Mouse (Mus musculus) heart, postnatal 0 days (tissue): ENCODE measurements at regions not wholly inside any gene's neighbourhood (a gene's known extent, or its start where the extent isn't known, plus 50 kb on each side); places are given as distances from the start of the nearest gene placed in this dataset.

Source experiments
- ATAC-seq: fragments of 200-750 bp; cut with Nextera tagmentation; 2 replicates; pipeline ENCODE4 v1.8.0; 2017; ENCODE audit warnings: low read depth, moderate number of reproducible peaks, moderate library complexity; ENCODE audit not compliant: insufficient read depth
- DNase-seq: peaks from one replicate; pipeline ENCODE4 v3.0.0-alpha.2; 2016; ENCODE audit warnings: low spot score
- H3K27ac ChIP-seq: fragments of 300-500 bp; sonication (generic); 2 replicates; pipeline ENCODE4 v1.5.1; 2014; ENCODE audit warnings: low read depth, mild to moderate bottlenecking
- H3K27me3 ChIP-seq: fragments of 300-500 bp; sonication (generic); 2 replicates; pipeline ENCODE4 v1.6.1; 2014; ENCODE audit warnings: low read length, mixed read lengths; ENCODE audit not compliant: control insufficient read depth, insufficient read depth
- H3K36me3 ChIP-seq: fragments of 300-500 bp; sonication (generic); replicated peaks from 2 replicates; pipeline ENCODE4 v1.6.1; 2014; ENCODE audit warnings: low read length, mixed read lengths; ENCODE audit not compliant: control insufficient read depth, insufficient read depth
- H3K4me1 ChIP-seq: fragments of 300-500 bp; sonication (generic); 2 replicates; pipeline ENCODE4 v1.6.1; 2014; ENCODE audit warnings: antibody characterized with exemption; ENCODE audit not compliant: control insufficient read depth, insufficient read depth
- H3K4me2 ChIP-seq: fragments of 300-500 bp; sonication (generic); 2 replicates; pipeline ENCODE4 v1.6.1; 2014; ENCODE audit warnings: low read depth, mild to moderate bottlenecking, low read length, moderate library complexity
- H3K4me3 ChIP-seq: fragments of 300-500 bp; sonication (generic); 2 replicates; pipeline ENCODE4 v1.5.1; 2014; ENCODE audit warnings: low read depth, low read length
- H3K9ac ChIP-seq: fragments of 300-500 bp; sonication (generic); replicated peaks from 2 replicates; pipeline ENCODE4 v1.6.1; 2014; ENCODE audit warnings: low read depth, low read length, mixed read lengths
- H3K9me3 ChIP-seq: fragments of 300-500 bp; sonication (generic); replicated peaks from 2 replicates; pipeline ENCODE4 v1.6.1; 2016; ENCODE audit warnings: low read length; ENCODE audit not compliant: control insufficient read depth
- CTCF ChIP-seq: IDR thresholded peaks from 2 replicates; pipeline ENCODE4 v1.5.1; 2016; ENCODE audit warnings: antibody characterized with exemption, control low read depth, low read depth
- EP300 ChIP-seq: IDR thresholded peaks from 2 replicates; pipeline ENCODE4 v1.6.1; 2016; ENCODE audit warnings: antibody characterized with exemption, low read depth
- WGBS: fragments of 180-500 bp; shearing (Covaris S2); extraction: QIAGEN DNeasy Blood & Tissue Kit; methylation state at CpG from one replicate; pipeline ENCODE4 v1.1.7; 2014; 5-methylcytosine and 5-hydroxymethylcytosine counted together

- Histone ChIP-seq H3K4me3 (no peak overlapping the region), H3K4me2 (no peak overlapping the region), H3K27ac (no peak overlapping the region), H3K4me1 (no peaks in the 10 kb centered on the region), H3K27me3 (no peaks in the 10 kb centered on the region), H3K9me3 (no peaks in the 10 kb centered on the region), H3K36me3 (no peaks in the 10 kb centered on the region), H3K9ac (no peak overlapping the region)
- no peak for ATAC-seq
- TF ChIP-seq CTCF = no peak
- TF ChIP-seq EP300 = no peak
- 85% methylated on average over 8 of the region's 8 CpGs for WGBS
- DNase-seq = no peak
These were observed 75.9 kb upstream of the Frmd4b start for GRCm38 (mm10) chr6:97693281-97693680.

- Histone ChIP-seq H3K4me1 (no peaks in the 10 kb centered on the region), H3K27ac (no peak overlapping the region), H3K4me3 (no peak overlapping the region), H3K36me3 (no peaks in the 10 kb centered on the region), H3K4me2 (no peak overlapping the region), H3K9me3 (no peaks in the 10 kb centered on the region), H3K9ac (no peak overlapping the region), H3K27me3 (no peaks in the 10 kb centered on the region)
- no peak for ATAC-seq
- no peak for TF ChIP-seq CTCF
- no peak for TF ChIP-seq EP300
- no peak for DNase-seq
- WGBS = 68% methylated on average over 3 of the region's 3 CpGs
These were observed 73.8 kb upstream of the Frmd4b start for GRCm38 (mm10) chr6:97691136-97691535.

GRCm38 (mm10) chr6:97684335-97684734 lies 67.0 kb upstream of the Frmd4b start:
- DNase-seq (peak; percentile 26), ATAC-seq (peak; percentile 33; the same call in 1 of the 2 replicates)
- Histone ChIP-seq H3K9me3 (no peaks in the 10 kb centered on the region), H3K4me2 (peak overlapping the region; percentile 13; the same call in 1 of the 2 replicates), H3K9ac (no peak overlapping the region), H3K36me3 (no peaks in the 10 kb centered on the region), H3K4me1 (no peaks in the 10 kb centered on the region; the same call in 1 of the 2 replicates), H3K27ac (0 out of 2 replicates have a peak overlapping the region, but pooled peaks have one; percentile 4), H3K27me3 (no peaks in the 10 kb centered on the region), H3K4me3 (no peak overlapping the region)
- WGBS = 52% methylated on average over 7 of the region's 7 CpGs
- TF ChIP-seq CTCF (no peak), EP300 (no peak)

GRCm38 (mm10) chr6:97682213-97682612 lies 64.9 kb upstream of the Frmd4b start:
- Histone ChIP-seq H3K4me1 (no peaks in the 10 kb centered on the region; the same call in 1 of the 2 replicates), H3K4me3 (no peak overlapping the region), H3K27ac (no peak overlapping the region), H3K36me3 (no peaks in the 10 kb centered on the region), H3K9me3 (0 out of 2 replicates have a peak, but pooled peaks cover 2% of the 10 kb centered on the region), H3K4me2 (no peak overlapping the region), H3K9ac (no peak overlapping the region), H3K27me3 (no peaks in the 10 kb centered on the region)
- 93% methylated on average over 1 of the region's 1 CpGs for WGBS
- ATAC-seq (no peak), DNase-seq (no peak)
- no peak for TF ChIP-seq EP300
- no peak for TF ChIP-seq CTCF

GRCm38 (mm10) chr6:97675181-97675756 lies 57.9 kb upstream of the Frmd4b start:
- no peak overlapping the region for H3K27ac ChIP-seq
- no peak overlapping the region for H3K9ac ChIP-seq
- no peaks in the 10 kb centered on the region for H3K27me3 ChIP-seq
- WGBS = 74% methylated on average over 5 of the region's 5 CpGs
- no peak overlapping the region for H3K4me3 ChIP-seq
- H3K36me3 ChIP-seq = no peaks in the 10 kb centered on the region
- TF ChIP-seq EP300 (no peak), CTCF (no peak)
- H3K9me3 ChIP-seq = 0 out of 2 replicates have a peak, but pooled peaks cover 8% of the 10 kb centered on the region
- no peak overlapping the region for H3K4me2 ChIP-seq
- H3K4me1 ChIP-seq = no peaks in the 10 kb centered on the region
- DNase-seq (no peak), ATAC-seq (no peak)
